Mouse (Mus musculus) hematopoietic stem cell, adult 5-6 weeks (primary cell): ENCODE data around the gene Nt5c3b. TPM values are rescaled to one million over a fixed set of nuclear protein-coding genes. Genes with fewer than 3 reads are reported as not detected.

Experiments used
- ATAC-seq, 2 experiments: fragments of 125-278 bp in 1 of 2; replicated peaks in 1 of 2; 2 replicates each; pipeline ENCODE4 v1.8.0; 2016 to 2017; ENCODE audit warnings: inconsistent platforms in 2 of 2, mild to moderate bottlenecking in 2 of 2, moderate number of reproducible peaks in 2 of 2, low read depth in 1 of 2, moderate TSS enrichment in 1 of 2; ENCODE audit not compliant: low FRiP score in 2 of 2, poor library complexity in 2 of 2, severe bottlenecking in 2 of 2, insufficient read depth in 1 of 2, low TSS enrichment in 1 of 2
- total RNA-seq: library from RNA; stranded (forward); fragments of 172-1452, 232-1000 nt; gene quantifications from 2 replicates; pipeline ENCODE4 v1.2.3, GENCODE M21; 2017

Nt5c3b gene
- total RNA-seq, result 50.2 and 73.2 TPM in 2 replicates

DNA sequence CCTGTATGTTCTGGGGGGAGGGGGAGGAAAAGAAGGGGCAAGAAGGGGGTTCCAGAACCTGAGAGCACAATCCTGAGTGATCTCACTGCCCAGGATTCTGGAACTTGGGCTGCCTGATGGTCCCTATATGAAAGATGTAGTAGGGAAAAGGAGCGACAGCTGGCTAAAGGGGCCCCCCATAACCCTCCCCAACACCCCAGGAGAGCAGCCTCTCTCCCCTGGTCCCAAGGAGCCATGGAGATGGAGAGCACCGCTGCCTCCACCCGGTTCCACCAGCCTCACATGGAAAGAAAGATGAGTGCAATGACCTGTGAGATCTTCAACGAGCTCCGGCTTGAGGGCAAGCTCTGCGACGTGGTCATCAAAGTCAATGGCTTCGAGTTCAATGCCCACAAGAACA is at the start of gene Nt5c3b, which contains the start of gene Klhl10:
TSS of gene Nt5c3b (minus strand) at position 12 of the 400 bp plus-strand sequence.
TSS of gene Klhl10 (plus strand) at position 121 of the 400 bp plus-strand sequence.
- ATAC-seq, result no peak

DNA sequence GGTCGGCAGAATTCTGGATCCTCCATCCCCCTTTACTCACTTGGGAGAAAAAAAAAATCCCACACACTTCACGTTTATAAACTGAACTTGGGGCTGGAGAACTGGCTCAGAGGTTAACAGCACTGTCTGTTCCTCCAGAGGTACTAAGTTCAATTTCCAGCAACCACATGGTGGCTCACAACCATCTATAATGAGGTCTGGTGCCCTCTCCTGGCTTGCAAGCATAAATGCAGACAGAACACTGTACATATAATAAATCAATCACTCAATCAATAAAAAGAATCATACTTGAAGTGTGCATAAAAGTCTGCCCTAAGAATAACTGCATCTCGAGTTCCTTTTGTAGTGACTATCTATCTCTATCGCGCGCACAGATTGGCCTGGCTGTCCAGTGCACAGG is 49.3 kb upstream of the Nt5c3b start:
- no peak for ATAC-seq

GRCm38 (mm10) chr11:100485801-100486538 is 44.4 kb upstream of the Nt5c3b start:
- ATAC-seq, result peak in 1 of 2 experiments; percentile 46; a peak in 1 of 4 replicates

GRCm38 (mm10) chr11:100484461-100484860 is 42.9 kb upstream of the Nt5c3b start:
- ATAC-seq, result no peak

GRCm38 (mm10) chr11:100479152-100479551 is 37.5 kb upstream of the Nt5c3b start:
- ATAC-seq, result no peak

DNA sequence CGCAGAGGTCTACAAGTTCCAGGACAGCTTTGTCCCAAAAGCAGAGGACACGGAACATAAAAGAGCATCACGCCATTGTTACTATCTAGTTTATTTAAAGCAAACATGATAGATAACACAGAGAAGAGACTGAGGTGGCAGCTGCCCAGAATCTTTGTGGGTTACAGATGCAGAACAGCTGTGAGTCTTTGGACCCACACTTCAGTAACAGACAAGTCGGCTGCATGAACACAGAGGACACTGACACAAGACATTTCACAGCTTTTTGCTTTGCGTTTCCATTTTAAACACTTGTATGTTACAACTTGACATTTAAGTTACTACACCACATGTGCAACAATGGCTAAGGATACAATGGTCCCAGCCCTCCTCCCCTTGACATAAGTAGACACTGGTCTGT is 34.7 kb upstream of the Nt5c3b start:
- ATAC-seq, result no peak

- 0 out of 4 replicates have a peak, but pooled peaks of 1 of the 2 experiments have one; percentile 5 for ATAC-seq
Measured at GRCm38 (mm10) chr11:100472935-100473295, 31.3 kb upstream of the Nt5c3b start.

DNA sequence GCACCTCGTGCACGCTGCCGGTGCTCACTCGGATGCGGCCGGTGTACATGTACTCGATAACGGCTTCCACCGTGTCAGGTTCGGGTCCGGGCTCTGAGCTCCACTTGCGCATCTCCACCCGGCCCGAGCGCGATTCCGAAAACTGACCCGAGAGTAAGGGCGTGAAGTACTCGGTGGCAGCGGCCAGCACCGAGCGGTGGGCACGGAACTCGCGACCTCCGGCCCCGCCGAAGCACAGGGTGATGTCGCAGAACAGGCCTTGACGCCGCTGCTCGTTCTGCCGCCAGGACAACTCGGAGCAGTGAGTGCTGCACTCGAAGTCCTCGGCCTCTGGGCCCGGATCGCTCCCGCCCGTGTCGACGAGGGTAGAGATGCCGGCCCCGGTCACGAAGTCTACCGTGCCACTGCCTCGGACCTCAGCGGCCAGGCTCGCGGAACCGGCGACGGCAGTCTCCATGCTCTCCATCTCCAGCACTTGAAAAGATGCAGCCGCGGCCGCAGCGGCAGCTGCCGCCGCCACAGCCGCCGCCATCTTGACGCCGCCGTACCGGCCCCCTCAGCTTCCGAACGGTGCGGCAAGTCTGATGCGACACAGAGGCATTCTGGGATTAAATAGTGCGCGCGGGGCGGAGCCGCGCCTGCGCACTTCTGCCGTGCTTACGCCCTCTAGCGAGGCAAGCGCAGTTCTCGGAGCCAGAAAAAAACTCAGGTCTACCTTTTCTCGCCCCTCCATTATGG is 30.8 kb upstream of the Nt5c3b start, which contains the start of gene Klhl11:
TSS of gene Klhl11 (minus strand) at position 545 of the 738 bp plus-strand sequence.
- ATAC-seq, result peak; percentile 93 to 97

- ATAC-seq, result no peak
Measured at GRCm38 (mm10) chr11:100471352-100472196, 30.0 kb upstream of the Nt5c3b start.

DNA sequence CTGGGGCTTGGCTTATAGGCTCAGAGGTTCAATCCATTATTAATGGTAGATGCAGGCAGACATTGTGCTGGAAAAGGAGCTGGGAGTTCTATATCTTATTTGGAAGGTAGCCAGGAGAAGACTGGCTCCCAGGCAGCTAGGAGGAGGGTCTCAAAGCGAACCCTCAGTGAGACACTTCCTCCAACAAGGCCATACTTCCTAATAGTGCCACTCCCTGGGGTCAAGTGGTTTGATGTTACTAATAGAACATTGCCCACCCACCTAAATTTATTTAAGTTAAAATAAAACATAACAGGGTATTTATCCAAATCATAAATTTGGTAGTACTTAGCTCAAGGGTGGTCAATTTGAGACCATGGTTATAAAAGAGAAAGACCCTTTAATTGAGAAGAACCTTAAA is 24.2 kb upstream of the Nt5c3b start:
- ATAC-seq, result no peak

DNA sequence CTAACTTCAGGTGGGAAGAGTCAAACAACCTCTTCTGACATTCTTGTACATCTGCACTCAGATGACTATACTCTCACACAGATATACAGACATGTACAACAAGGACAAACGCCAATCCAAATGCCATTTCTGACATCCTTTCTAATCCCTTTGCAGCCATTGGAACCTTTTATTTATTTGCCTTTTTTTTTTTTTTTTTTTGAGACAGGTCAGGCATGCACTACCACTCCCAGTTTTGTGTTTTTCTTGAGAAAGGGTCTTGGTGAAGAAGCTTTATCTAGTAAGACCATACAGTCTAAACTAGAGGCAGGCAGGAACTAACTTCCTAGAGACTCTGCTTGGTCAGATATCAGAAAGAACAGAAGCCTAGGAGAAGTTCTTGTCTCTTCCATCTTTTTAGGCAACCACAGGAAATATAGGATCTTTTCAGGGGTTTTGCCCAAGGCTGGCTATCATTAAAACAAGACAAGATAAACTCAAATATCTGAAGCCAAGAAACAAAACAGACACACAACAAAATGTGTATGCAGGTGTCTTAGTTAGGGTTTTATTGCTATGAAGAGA is 23.7 kb upstream of the Nt5c3b start:
- ATAC-seq, result no peak

GRCm38 (mm10) chr11:100462699-100463098 is 21.1 kb upstream of the Nt5c3b start:
- ATAC-seq, result no peak

DNA sequence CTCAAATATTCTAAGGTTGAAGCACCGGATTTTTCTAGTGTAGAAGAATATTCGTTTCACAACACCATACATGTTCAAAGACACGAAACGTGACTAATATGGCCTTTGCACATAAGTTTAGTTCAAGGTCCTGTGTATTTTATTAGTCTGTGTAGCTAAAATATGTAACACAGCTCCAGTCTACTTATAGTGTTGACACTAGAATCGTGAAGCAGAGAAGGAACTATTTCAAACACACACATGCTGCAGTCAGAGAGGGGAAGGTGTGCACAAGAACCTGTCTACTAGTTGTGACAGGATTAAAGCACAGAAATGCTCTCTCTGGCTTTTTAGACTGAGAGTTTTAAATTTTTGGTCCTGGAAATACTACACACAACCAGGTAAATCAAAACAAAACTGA is 16.1 kb upstream of the Nt5c3b start:
- no peak for ATAC-seq

- no peak for ATAC-seq
Measured at GRCm38 (mm10) chr11:100457247-100457646, 15.6 kb upstream of the Nt5c3b start.

GRCm38 (mm10) chr11:100442625-100443024 is 1.0 kb upstream of the Nt5c3b start:
- ATAC-seq, result no peak

GRCm38 (mm10) chr11:100440691-100441522 is 701 bp downstream of the Nt5c3b start:
- ATAC-seq, result peak; percentile 78 to 93

- no peak for ATAC-seq
Measured at GRCm38 (mm10) chr11:100437901-100438300, 3.7 kb downstream of the Nt5c3b start.
